Mouse (Mus musculus) lung, embryonic 14.5 days (tissue): Measurements from ENCODE around the gene Olfr974. TPM values are rescaled to one million over a fixed set of nuclear protein-coding genes. Genes with fewer than 3 reads are reported as not detected.
"Not testable (repeated sequence)": the region's sequence is repeated elsewhere in the genome, so short reads cannot be mapped to it uniquely, and the experiment has no call there.

Source experiments
- ATAC-seq: fragments of 200-750 bp; cut with Nextera tagmentation; 2 replicates; pipeline ENCODE4 v1.8.0; 2017; ENCODE audit warnings: mild to moderate bottlenecking, moderate TSS enrichment, moderate library complexity; ENCODE audit not compliant: insufficient read depth
- DNase-seq: peaks from one replicate; pipeline ENCODE4 v3.0.0-alpha.2; 2015
- H3K27ac ChIP-seq: fragments of 300-500 bp; sonication (generic); 2 replicates; pipeline ENCODE4 v1.5.1; 2014; ENCODE audit warnings: low read depth, mild to moderate bottlenecking, moderate library complexity
- H3K27me3 ChIP-seq: fragments of 300-500 bp; sonication (generic); 2 replicates; pipeline ENCODE4 v1.6.1; 2014; ENCODE audit warnings: low read length, control low read depth; ENCODE audit not compliant: insufficient read depth
- H3K36me3 ChIP-seq: fragments of 300-500 bp; sonication (generic); 2 replicates; pipeline ENCODE4 v1.6.1; 2014; ENCODE audit warnings: control low read depth; ENCODE audit not compliant: insufficient read depth
- H3K4me1 ChIP-seq: fragments of 300-500 bp; sonication (generic); 2 replicates; pipeline ENCODE4 v1.6.1; 2014; ENCODE audit warnings: antibody characterized with exemption, control low read depth; ENCODE audit not compliant: insufficient read depth
- H3K4me2 ChIP-seq: fragments of 300-500 bp; sonication (generic); 2 replicates; pipeline ENCODE4 v1.6.1; 2014; ENCODE audit warnings: mild to moderate bottlenecking
- H3K4me3 ChIP-seq: fragments of 300-500 bp; sonication (generic); 2 replicates; pipeline ENCODE4 v1.5.1; 2014; ENCODE audit warnings: low read depth, low read length
- H3K9ac ChIP-seq: fragments of 300-500 bp; sonication (generic); 2 replicates; pipeline ENCODE4 v1.6.1; 2014
- H3K9me3 ChIP-seq: fragments of 300-500 bp; sonication (generic); 2 replicates; pipeline ENCODE4 v1.6.1; 2016; ENCODE audit warnings: low read depth, low read length, control low read depth
- CTCF ChIP-seq: IDR thresholded peaks from 2 replicates; pipeline ENCODE4 v1.5.1; 2016; ENCODE audit warnings: antibody characterized with exemption, low read depth
- WGBS: fragments of 180-500 bp; shearing (Covaris S2); extraction: QIAGEN DNeasy Blood & Tissue Kit; methylation state at CpG from one replicate; pipeline ENCODE4 v1.1.7; 2014; 5-methylcytosine and 5-hydroxymethylcytosine counted together
- polyA plus RNA-seq: library from polyadenylated mRNA; unstranded; fragments of >200 nt; fragmentation: Nextera tagmentation; extraction: Ambion mirVana; gene quantifications from 2 replicates; pipeline ENCODE4 v1.2.1, GENCODE M21; 2014

The Olfr974 gene
- polyA plus RNA-seq: not detected in 2 replicates

- Histone ChIP-seq H3K36me3 (no peaks in the 10 kb centered on the region), H3K27me3 (no peaks in the 10 kb centered on the region), H3K27ac (no peak within 1 kb of the TSS), H3K4me2 (no peak within 1 kb of the TSS), H3K9me3 (no peaks in the 10 kb centered on the region; the same call in 1 of the 2 replicates), H3K4me3 (no peak within 1 kb of the TSS), H3K4me1 (no peaks in the 10 kb centered on the region), H3K9ac (no peak within 1 kb of the TSS)
- DNase-seq (no peak), ATAC-seq (no peak)
- TF ChIP-seq CTCF: no peak
- WGBS: 81% methylated on average over 1 of the region's 1 CpGs
Measured at GRCm38 (mm10) chr9:39937201-39937600, at the start of gene Olfr974. Gene Olfr974 (plus strand): TSS chr9:39937501.

DNA sequence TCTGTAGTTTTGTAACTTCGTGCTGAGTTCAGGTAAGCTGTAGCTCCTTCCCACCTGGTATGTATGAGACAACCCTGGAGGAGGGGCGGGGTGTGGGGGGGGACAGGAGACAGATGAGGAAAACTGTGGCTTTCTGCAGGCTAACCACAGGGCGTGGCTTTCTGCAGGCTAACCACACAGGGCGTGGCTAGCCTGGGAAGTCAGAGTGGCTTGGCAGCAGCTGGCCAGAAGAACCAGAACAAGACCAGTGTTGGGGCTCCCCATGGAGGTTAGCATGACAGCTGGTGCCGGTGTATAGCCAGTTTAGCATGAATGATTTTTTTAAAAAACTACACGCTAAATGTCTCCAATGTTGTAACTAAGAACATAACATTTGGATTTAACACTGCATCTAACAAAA, 32.2 kb upstream of the Olfr974 start:
- H3K9ac ChIP-seq: no peak overlapping the region
- no peak overlapping the region for H3K27ac ChIP-seq
- no peak overlapping the region for H3K4me3 ChIP-seq
- no peaks in the 10 kb centered on the region for H3K27me3 ChIP-seq
- WGBS: 71% methylated on average over 6 of the region's 6 CpGs
- ATAC-seq (no peak), DNase-seq (no peak)
- no peak overlapping the region for H3K4me2 ChIP-seq
- TF ChIP-seq CTCF: no peak
- H3K9me3 ChIP-seq: no peaks in the 10 kb centered on the region
- H3K4me1 ChIP-seq: no peaks in the 10 kb centered on the region
- no peaks in the 10 kb centered on the region for H3K36me3 ChIP-seq

GRCm38 (mm10) chr9:39907036-39907435, 30.3 kb upstream of the Olfr974 start, which contains the start of gene Olfr229:
Gene Olfr229 (plus strand): TSS chr9:39907336.
- no peak for TF ChIP-seq CTCF
- WGBS: 61% methylated on average over 2 of the region's 2 CpGs

GRCm38 (mm10) chr9:39909939-39910338, 27.4 kb upstream of the Olfr974 start:
- Histone ChIP-seq H3K36me3 (no peaks in the 10 kb centered on the region), H3K4me2 (no peak overlapping the region), H3K27ac (no peak overlapping the region), H3K9ac (no peak overlapping the region), H3K27me3 (no peaks in the 10 kb centered on the region), H3K9me3 (no peaks in the 10 kb centered on the region), H3K4me3 (no peak overlapping the region), H3K4me1 (no peaks in the 10 kb centered on the region)
- 77% methylated on average over 3 of the region's 3 CpGs for WGBS
- ATAC-seq (no peak), DNase-seq (no peak)
- TF ChIP-seq CTCF: no peak

More at GRCm38 (mm10) chr9:39907036-39907435, 30.3 kb upstream of the Olfr974 start, which contains the start of gene Olfr229:
- Histone ChIP-seq H3K9me3 (no peaks in the 10 kb centered on the region), H3K27ac (no peak within 1 kb of the TSS), H3K9ac (no peak within 1 kb of the TSS), H3K36me3 (no peaks in the 10 kb centered on the region), H3K4me1 (no peaks in the 10 kb centered on the region), H3K27me3 (no peaks in the 10 kb centered on the region), H3K4me2 (no peak within 1 kb of the TSS), H3K4me3 (no peak within 1 kb of the TSS)
- DNase-seq: no peak
- no peak for ATAC-seq

- H3K4me1 ChIP-seq, ATAC-seq, H3K27ac ChIP-seq, H3K4me2 ChIP-seq, H3K36me3 ChIP-seq, H3K9ac ChIP-seq, H3K27me3 ChIP-seq, H3K4me3 ChIP-seq, H3K9me3 ChIP-seq, DNase-seq: not testable (repeated sequence)
- no CpG with 5 or more reads among the region's 4 CpGs for WGBS
Measured at GRCm38 (mm10) chr9:39927975-39928836, 9.1 kb upstream of the Olfr974 start.

DNA sequence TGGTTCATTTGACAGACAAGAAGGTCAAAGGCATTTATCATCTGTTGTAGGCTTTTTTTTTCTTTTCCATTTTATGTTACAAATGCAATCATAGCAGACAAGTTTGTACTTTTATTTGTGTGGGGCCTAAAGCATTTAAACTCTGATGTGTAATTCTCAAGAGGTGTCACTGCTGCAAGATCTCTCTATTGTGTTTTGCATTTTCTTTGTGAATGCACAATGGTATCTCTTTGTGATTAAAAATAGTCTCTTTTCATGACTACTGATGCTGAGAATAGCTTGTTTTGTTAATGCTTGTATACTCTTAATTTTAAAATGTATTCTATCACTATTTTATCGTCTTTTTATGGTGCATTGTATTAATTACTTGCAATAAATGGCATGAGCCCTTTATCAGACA, 8.5 kb upstream of the Olfr974 start:
- H3K27me3 ChIP-seq, DNase-seq, H3K4me2 ChIP-seq, H3K4me1 ChIP-seq, ATAC-seq, H3K9me3 ChIP-seq, H3K9ac ChIP-seq, H3K36me3 ChIP-seq, H3K27ac ChIP-seq, H3K4me3 ChIP-seq: not testable (repeated sequence)
- WGBS: 58% methylated on average over 1 of the region's 1 CpGs

GRCm38 (mm10) chr9:39951946-39952345, 14.6 kb downstream of the Olfr974 start, which contains the start of gene Olfr975:
Gene Olfr975 (minus strand): TSS chr9:39952046.
- H3K4me1 ChIP-seq: no peaks in the 10 kb centered on the region
- H3K27ac ChIP-seq: no peak within 1 kb of the TSS
- no peak for ATAC-seq
- no peaks in the 10 kb centered on the region for H3K36me3 ChIP-seq
- 52% methylated on average over 1 of the region's 1 CpGs for WGBS
- H3K4me3 ChIP-seq: no peak within 1 kb of the TSS
- no peaks in the 10 kb centered on the region for H3K27me3 ChIP-seq
- no peak for TF ChIP-seq CTCF
- no peaks in the 10 kb centered on the region for H3K9me3 ChIP-seq
- DNase-seq: no peak
- H3K9ac ChIP-seq: no peak within 1 kb of the TSS
- no peak within 1 kb of the TSS for H3K4me2 ChIP-seq

DNA sequence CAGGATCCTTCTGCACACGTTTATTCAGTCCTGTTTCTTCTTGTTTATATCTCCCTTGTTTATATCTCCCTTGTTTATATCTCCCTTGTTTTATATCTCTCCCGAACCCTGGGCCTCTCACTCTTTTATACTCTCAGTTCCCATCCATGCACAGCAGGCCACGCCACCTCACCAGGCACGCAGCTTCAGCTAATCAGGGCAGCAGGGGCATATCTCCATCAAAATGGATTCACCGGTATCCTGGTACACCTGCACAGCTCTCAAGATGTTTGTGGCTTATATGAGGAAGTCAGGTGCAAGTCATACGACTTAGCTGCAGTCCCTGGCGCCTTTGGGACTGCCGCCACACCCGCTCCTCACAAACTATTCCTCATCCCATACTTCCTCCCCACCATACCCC, 23.7 kb downstream of the Olfr974 start, which contains the start of gene Olfr976:
Olfr976 (minus strand) TSS at position 101 of the 400 bp plus-strand sequence.
- H3K4me1 ChIP-seq, H3K4me2 ChIP-seq, H3K4me3 ChIP-seq, H3K9ac ChIP-seq, H3K27ac ChIP-seq, H3K9me3 ChIP-seq, ATAC-seq, DNase-seq, H3K27me3 ChIP-seq, H3K36me3 ChIP-seq: not testable (repeated sequence)
- WGBS: 87% methylated on average over 6 of the region's 9 CpGs

GRCm38 (mm10) chr9:39976581-39977145, 39.4 kb downstream of the Olfr974 start:
- not testable (repeated sequence) for H3K36me3 ChIP-seq, H3K4me2 ChIP-seq, ATAC-seq, H3K9me3 ChIP-seq, H3K4me1 ChIP-seq, H3K27ac ChIP-seq, H3K9ac ChIP-seq, H3K4me3 ChIP-seq, H3K27me3 ChIP-seq, DNase-seq
- 81% methylated on average over 1 of the region's 1 CpGs for WGBS
